Mouse (Mus musculus) heart, embryonic 11.5 days (tissue): ENCODE measurements around the gene Pex10. TPM values are rescaled to one million over a fixed set of nuclear protein-coding genes. Genes with fewer than 3 reads are reported as not detected.

Experiments used
- ATAC-seq: fragments of 200-750 bp; cut with Nextera tagmentation; replicated peaks from 2 replicates; pipeline ENCODE4 v1.8.0; 2017; ENCODE audit warnings: moderate library complexity; ENCODE audit not compliant: insufficient number of reproducible peaks, low FRiP score, low TSS enrichment
- H3K27ac ChIP-seq: fragments of 300-500 bp; sonication (generic); 2 replicates; pipeline ENCODE4 v1.5.1; 2014; ENCODE audit warnings: mild to moderate bottlenecking, low read depth, low read length
- H3K27me3 ChIP-seq: fragments of 300-500 bp; sonication (generic); 2 replicates; pipeline ENCODE4 v1.6.1; 2014; ENCODE audit warnings: mild to moderate bottlenecking, low read length, mixed read lengths; ENCODE audit not compliant: control insufficient read depth, insufficient read depth
- H3K36me3 ChIP-seq: fragments of 300-500 bp; sonication (generic); 2 replicates; pipeline ENCODE4 v1.6.1; 2014; ENCODE audit warnings: mild to moderate bottlenecking, low read length, moderate library complexity, mixed read lengths; ENCODE audit not compliant: control insufficient read depth, insufficient read depth
- H3K4me1 ChIP-seq: fragments of 300-500 bp; sonication (generic); 2 replicates; pipeline ENCODE4 v1.6.1; 2014; ENCODE audit warnings: low read length; ENCODE audit not compliant: control insufficient read depth, insufficient read depth
- H3K4me2 ChIP-seq: fragments of 300-500 bp; sonication (generic); 2 replicates; pipeline ENCODE4 v1.6.1; 2014; ENCODE audit warnings: mild to moderate bottlenecking, moderate library complexity
- H3K4me3 ChIP-seq: fragments of 300-500 bp; sonication (generic); 2 replicates; pipeline ENCODE4 v1.5.1; 2014; ENCODE audit warnings: low read depth, low read length
- H3K9ac ChIP-seq: fragments of 300-500 bp; sonication (generic); 2 replicates; pipeline ENCODE4 v1.6.1; 2014; ENCODE audit warnings: mild to moderate bottlenecking, low read depth, low read length, moderate library complexity
- H3K9me3 ChIP-seq: fragments of 300-500 bp; sonication (generic); replicated peaks from 2 replicates; pipeline ENCODE4 v1.6.1; 2016; ENCODE audit warnings: low read length; ENCODE audit not compliant: control insufficient read depth
- whole genome bisulfite sequencing: fragments of 180-500 bp; shearing (Covaris S2); extraction: QIAGEN DNeasy Blood & Tissue Kit; methylation state at CpG from one replicate; pipeline ENCODE4 v1.1.7; 2014; ENCODE audit not compliant: insufficient replicate concordance; 5-methylcytosine and 5-hydroxymethylcytosine counted together
- polyA plus RNA-seq: library from polyadenylated mRNA; unstranded; fragments of >200 nt; fragmentation: Nextera tagmentation; extraction: Ambion mirVana; gene quantifications from 2 replicates; pipeline ENCODE4 v1.2.1, GENCODE M21; 2014

The Pex10 gene
- polyA plus RNA-seq, result 4.1 and 9.9 TPM in 2 replicates

- H3K9ac ChIP-seq, result peak within 1 kb of the TSS; percentile 81
- peaks cover 16% of the 10 kb centered on the region for H3K4me1 ChIP-seq
- H3K36me3 ChIP-seq, result peaks cover 28% of the 10 kb centered on the region
- peak within 1 kb of the TSS; percentile 35 for H3K27ac ChIP-seq
- under 1% methylated on average over 48 of the region's 48 CpGs for WGBS
- H3K9me3 ChIP-seq, result no peaks in the 10 kb centered on the region
- H3K4me3 ChIP-seq, result peak within 1 kb of the TSS; percentile 55
- no peaks in the 10 kb centered on the region for H3K27me3 ChIP-seq
- peak within 1 kb of the TSS; percentile 89 for H3K4me2 ChIP-seq
- peak; percentile 91 for ATAC-seq
These were observed at the start of gene Pex10 for GRCm38 (mm10) chr4:155066834-155067522. TSS of gene Pex10 (plus strand) at chr4:155067016.

- H3K4me3 ChIP-seq, result no peak overlapping the region
- H3K9ac ChIP-seq, result no peak overlapping the region
- H3K36me3 ChIP-seq, result no peaks in the 10 kb centered on the region
- WGBS, result 61% methylated on average over 11 of the region's 11 CpGs
- H3K9me3 ChIP-seq, result no peaks in the 10 kb centered on the region
- H3K27me3 ChIP-seq, result peaks cover 21% of the 10 kb centered on the region
- H3K4me2 ChIP-seq, result no peak overlapping the region
- no peak for ATAC-seq
- peaks cover 4% of the 10 kb centered on the region; the same call in 1 of the 2 replicates for H3K4me1 ChIP-seq
- no peak overlapping the region for H3K27ac ChIP-seq
These were observed 49.5 kb upstream of the Pex10 start for GRCm38 (mm10) chr4:155017253-155017878.

DNA sequence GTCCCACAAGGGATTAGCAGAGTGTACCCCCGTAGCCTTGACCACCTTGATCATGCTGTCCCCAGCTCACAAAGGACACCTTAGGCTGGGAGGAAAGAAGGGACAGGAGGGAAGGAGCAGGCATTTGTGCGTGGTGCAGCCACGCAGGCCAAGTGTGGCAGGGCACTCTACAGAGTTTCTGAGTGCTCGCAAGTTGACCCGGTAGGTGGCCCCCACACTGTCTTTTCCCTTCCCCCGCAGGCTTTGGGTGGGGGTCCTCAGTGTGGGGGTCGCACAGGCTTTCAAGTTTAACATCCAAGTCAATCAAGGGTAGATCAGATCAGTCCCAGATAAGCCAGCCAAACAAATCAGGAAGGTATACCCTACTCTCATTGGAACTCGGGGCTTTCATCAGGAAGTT lies 48.8 kb upstream of the Pex10 start:
- Histone ChIP-seq H3K4me1 (peaks cover 4% of the 10 kb centered on the region; the same call in 1 of the 2 replicates), H3K9ac (no peak overlapping the region), H3K36me3 (no peaks in the 10 kb centered on the region), H3K9me3 (no peaks in the 10 kb centered on the region), H3K4me3 (no peak overlapping the region), H3K4me2 (no peak overlapping the region), H3K27ac (no peak overlapping the region), H3K27me3 (peaks cover 21% of the 10 kb centered on the region)
- ATAC-seq, result no peak
- WGBS, result 66% methylated on average over 8 of the region's 8 CpGs

- WGBS, result 4% methylated on average over 15 of the region's 15 CpGs
- H3K4me2 ChIP-seq, result no peak overlapping the region; the same call in 1 of the 2 replicates
These were observed 48.0 kb upstream of the Pex10 start for GRCm38 (mm10) chr4:155018601-155019335.

DNA sequence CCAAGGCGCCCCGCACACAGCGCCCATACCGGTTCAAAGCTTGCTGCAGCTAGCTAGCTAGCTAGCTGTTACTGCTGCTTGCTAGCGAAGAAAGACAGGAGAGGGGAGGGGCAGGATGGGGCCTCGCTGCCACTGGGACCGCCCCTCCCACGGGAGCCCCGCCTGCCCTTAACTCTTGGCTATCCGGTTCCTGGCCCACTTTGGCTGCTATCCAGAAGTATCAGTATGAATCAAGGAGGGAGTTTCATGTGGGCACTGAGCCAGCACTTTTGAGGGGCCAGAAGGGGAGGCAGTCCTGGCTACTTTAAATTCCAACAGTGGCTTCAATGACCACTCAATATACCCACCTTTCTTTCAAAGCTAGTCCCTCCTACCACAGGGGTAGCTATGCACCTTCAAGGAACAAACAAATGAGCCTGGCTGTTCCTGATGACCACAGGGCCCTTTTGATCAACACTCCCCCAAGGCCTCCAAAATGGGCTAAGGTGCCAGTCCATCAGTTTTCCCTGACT lies 47.4 kb upstream of the Pex10 start:
- H3K4me3 ChIP-seq, result peak overlapping the region; percentile 14; the same call in 1 of the 2 replicates
- H3K9me3 ChIP-seq, result no peaks in the 10 kb centered on the region

More at GRCm38 (mm10) chr4:155018601-155019335, 48.0 kb upstream of the Pex10 start:
- Histone ChIP-seq H3K4me1 (peaks cover 4% of the 10 kb centered on the region; the same call in 1 of the 2 replicates), H3K4me3 (peak overlapping the region; percentile 14; the same call in 1 of the 2 replicates), H3K9ac (no peak overlapping the region), H3K27ac (no peak overlapping the region), H3K36me3 (no peaks in the 10 kb centered on the region), H3K27me3 (peaks cover 21% of the 10 kb centered on the region), H3K9me3 (no peaks in the 10 kb centered on the region)
- ATAC-seq, result no peak

GRCm38 (mm10) chr4:155020141-155020540 lies 46.7 kb upstream of the Pex10 start:
- Histone ChIP-seq H3K27me3 (peaks cover 18% of the 10 kb centered on the region), H3K36me3 (no peaks in the 10 kb centered on the region), H3K27ac (no peak overlapping the region), H3K4me2 (no peak overlapping the region), H3K4me3 (no peak overlapping the region), H3K4me1 (peaks cover 4% of the 10 kb centered on the region; the same call in 1 of the 2 replicates), H3K9me3 (no peaks in the 10 kb centered on the region), H3K9ac (no peak overlapping the region)
- no peak for ATAC-seq
- WGBS, result 33% methylated on average over 1 of the region's 1 CpGs

More for the DNA sequence above, 47.4 kb upstream of the Pex10 start:
- H3K27me3 ChIP-seq, result peaks cover 20% of the 10 kb centered on the region
- WGBS, result 2% methylated on average over 10 of the region's 10 CpGs
- no peak overlapping the region for H3K9ac ChIP-seq
- no peak overlapping the region for H3K27ac ChIP-seq
- no peak for ATAC-seq
- peaks cover 4% of the 10 kb centered on the region; the same call in 1 of the 2 replicates for H3K4me1 ChIP-seq
- no peak overlapping the region; the same call in 1 of the 2 replicates for H3K4me2 ChIP-seq
- no peaks in the 10 kb centered on the region for H3K36me3 ChIP-seq

- Histone ChIP-seq H3K9me3 (no peaks in the 10 kb centered on the region), H3K27ac (no peak overlapping the region), H3K36me3 (no peaks in the 10 kb centered on the region), H3K4me3 (no peak overlapping the region), H3K4me1 (peaks cover 4% of the 10 kb centered on the region; the same call in 1 of the 2 replicates), H3K4me2 (no peak overlapping the region), H3K9ac (no peak overlapping the region), H3K27me3 (peaks cover 18% of the 10 kb centered on the region)
- 60% methylated on average over 9 of the region's 9 CpGs for WGBS
- no peak for ATAC-seq
These were observed 46.0 kb upstream of the Pex10 start for GRCm38 (mm10) chr4:155020813-155021212.

- Histone ChIP-seq H3K9me3 (no peaks in the 10 kb centered on the region), H3K27me3 (peaks cover 9% of the 10 kb centered on the region), H3K4me1 (peaks cover 4% of the 10 kb centered on the region; the same call in 1 of the 2 replicates), H3K4me2 (no peak overlapping the region), H3K27ac (no peak overlapping the region), H3K9ac (no peak overlapping the region), H3K4me3 (no peak overlapping the region), H3K36me3 (no peaks in the 10 kb centered on the region)
- ATAC-seq, result no peak
- WGBS, result 62% methylated on average over 7 of the region's 7 CpGs
These were observed 44.5 kb upstream of the Pex10 start for GRCm38 (mm10) chr4:155022228-155022855.
